Mouse (Mus musculus) heart, embryonic 13.5 days (tissue): ENCODE results near the gene Slc43a1. TPM values are rescaled to one million over a fixed set of nuclear protein-coding genes. Genes with fewer than 3 reads are reported as not detected.

Source experiments
- polyA plus RNA-seq: library from polyadenylated mRNA; unstranded; fragments of >200 nt; fragmentation: Nextera tagmentation; extraction: Ambion mirVana; gene quantifications from 2 replicates; pipeline ENCODE4 v1.2.1, GENCODE M21; 2015

Slc43a1 gene
- polyA plus RNA-seq, 1 experiment from 2014 or later = 16.1 TPM

Other genes with a start within 250 kb of the Slc43a1 start
- 60.6 and 63.6 TPM in 2 replicates for gene Ctnnd1, start 188.1 kb upstream of the Slc43a1 start, polyA plus RNA-seq
- 0.10 and 0.12 TPM in 2 replicates for gene Btbd18, start 179.8 kb upstream of the Slc43a1 start, polyA plus RNA-seq
- gene Selenoh, start 168.1 kb upstream of the Slc43a1 start, polyA plus RNA-seq = 272 and 285 TPM in 2 replicates
- not detected in 2 replicates for gene Gm28635, start 160.8 kb upstream of the Slc43a1 start, polyA plus RNA-seq
- 26.1 and 26.6 TPM in 2 replicates for gene Med19, start 160.4 kb upstream of the Slc43a1 start, polyA plus RNA-seq
- 136 and 163 TPM in 2 replicates for gene Tmx2, start 159.7 kb upstream of the Slc43a1 start, polyA plus RNA-seq
- 20.8 and 21.9 TPM in 2 replicates for gene Zdhhc5, start 123.7 kb upstream of the Slc43a1 start, polyA plus RNA-seq
- gene Clp1, start 111.5 kb upstream of the Slc43a1 start, polyA plus RNA-seq = 16.4 and 18.5 TPM in 2 replicates
- gene Ypel4, start 104.8 kb upstream of the Slc43a1 start, polyA plus RNA-seq = 7.3 and 8.4 TPM in 2 replicates
- 5.7 and 6.5 TPM in 2 replicates for gene Gm19426, start 95.2 kb upstream of the Slc43a1 start, polyA plus RNA-seq
- 38.8 and 40.2 TPM in 2 replicates for gene Serping1, start 63.4 kb upstream of the Slc43a1 start, polyA plus RNA-seq
- gene Ube2l6, start 40.0 kb upstream of the Slc43a1 start, polyA plus RNA-seq = 92.5 and 114 TPM in 2 replicates
- gene Smtnl1, start 16.2 kb upstream of the Slc43a1 start, polyA plus RNA-seq = 0.24 and 0.27 TPM in 2 replicates
- gene Timm10, start 11.9 kb upstream of the Slc43a1 start, polyA plus RNA-seq = 72.3 and 89.1 TPM in 2 replicates
- 0.72 and 0.99 TPM in 2 replicates for gene Rtn4rl2, start 47.9 kb downstream of the Slc43a1 start, polyA plus RNA-seq
- 36.2 and 37.0 TPM in 2 replicates for gene Slc43a3, start 97.7 kb downstream of the Slc43a1 start, polyA plus RNA-seq
- 0.79 and 1.2 TPM in 2 replicates for gene Prg2, start 141.6 kb downstream of the Slc43a1 start, polyA plus RNA-seq
- gene Prg3, start 149.4 kb downstream of the Slc43a1 start, polyA plus RNA-seq = 0.16 and 0.20 TPM in 2 replicates
- gene Ssrp1, start 198.4 kb downstream of the Slc43a1 start, polyA plus RNA-seq = 139 and 152 TPM in 2 replicates
- 0.31 and 0.69 TPM in 2 replicates for gene P2rx3, start 198.6 kb downstream of the Slc43a1 start, polyA plus RNA-seq
- 17.4 and 21.5 TPM in 2 replicates for gene Tnks1bp1, start 209.2 kb downstream of the Slc43a1 start, polyA plus RNA-seq